Mouse (Mus musculus) MEL-GATA-1-ER (cell line): ENCODE data around the gene Gm14137.

Experiments
- DNase-seq: peaks from one replicate; pipeline ENCODE4 v3.0.0-alpha.2; 2012; ENCODE audit warnings: low read depth; ENCODE audit errors: extremely low read depth

Gene Gm14137

GRCm38 (mm10) chr2:119172446-119172845, 1.9 kb upstream of the Gm14137 start:
- DNase-seq: no peak

DNA sequence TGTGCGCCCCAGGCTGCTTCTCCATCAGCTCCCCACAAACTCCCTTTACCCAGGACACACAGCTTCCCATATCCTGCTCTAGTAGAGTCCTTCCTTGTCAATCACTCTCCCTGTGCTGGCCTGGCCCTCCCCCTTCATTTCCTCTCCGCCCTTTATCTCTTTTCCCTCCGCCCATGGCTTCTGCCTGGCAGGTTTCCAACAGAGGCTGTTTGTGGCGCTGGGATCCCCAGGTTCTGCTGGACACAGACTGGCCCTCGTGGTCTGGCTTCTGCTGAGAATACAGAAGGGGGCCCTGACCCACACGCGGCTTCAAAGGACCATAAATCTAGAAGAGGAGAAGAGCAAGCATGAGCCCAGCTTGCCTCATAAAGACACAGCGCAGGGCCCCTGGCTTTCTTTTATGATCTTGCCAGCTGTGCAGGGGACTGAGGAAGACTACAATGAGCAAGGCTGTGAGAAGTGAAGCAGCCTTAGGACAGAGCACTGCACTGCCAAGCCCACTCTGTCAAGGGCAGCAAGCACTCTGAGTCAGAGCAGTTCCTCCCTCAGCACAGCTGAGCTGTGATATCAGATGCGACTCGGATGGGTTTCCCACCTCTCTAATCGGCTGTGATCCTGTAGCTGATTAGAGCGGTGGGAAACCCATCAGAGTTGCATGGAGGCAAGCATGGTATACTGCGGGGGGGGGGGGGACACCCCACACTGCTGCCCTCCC, 1.3 kb upstream of the Gm14137 start:
- peak; percentile 84 for DNase-seq

- DNase-seq: no peak
These were observed 557 bp downstream of the Gm14137 start for GRCm38 (mm10) chr2:119174866-119175265.

DNA sequence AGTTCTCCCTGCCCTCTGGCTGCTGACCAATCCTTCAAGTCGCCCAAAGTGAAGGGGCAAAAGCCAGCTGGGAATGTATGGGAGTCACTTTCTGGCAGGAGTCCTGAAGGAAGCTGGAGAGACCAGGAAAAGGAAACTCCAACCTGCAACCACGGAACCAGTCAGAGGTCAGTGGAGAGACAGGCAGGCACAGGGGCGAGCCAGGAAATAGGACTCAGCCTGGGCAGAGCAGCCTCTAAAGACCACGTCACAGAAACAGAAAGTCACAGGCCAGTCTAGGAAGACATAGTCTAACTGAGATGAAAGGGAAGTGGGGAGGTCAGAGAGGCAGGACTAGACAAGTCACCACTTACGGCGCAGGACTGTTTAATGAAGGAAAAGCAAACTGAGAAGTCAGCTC, 1.3 kb downstream of the Gm14137 start:
- DNase-seq: no peak

- no peak for DNase-seq
These were observed 2.5 kb downstream of the Gm14137 start for GRCm38 (mm10) chr2:119176761-119177160.

DNA sequence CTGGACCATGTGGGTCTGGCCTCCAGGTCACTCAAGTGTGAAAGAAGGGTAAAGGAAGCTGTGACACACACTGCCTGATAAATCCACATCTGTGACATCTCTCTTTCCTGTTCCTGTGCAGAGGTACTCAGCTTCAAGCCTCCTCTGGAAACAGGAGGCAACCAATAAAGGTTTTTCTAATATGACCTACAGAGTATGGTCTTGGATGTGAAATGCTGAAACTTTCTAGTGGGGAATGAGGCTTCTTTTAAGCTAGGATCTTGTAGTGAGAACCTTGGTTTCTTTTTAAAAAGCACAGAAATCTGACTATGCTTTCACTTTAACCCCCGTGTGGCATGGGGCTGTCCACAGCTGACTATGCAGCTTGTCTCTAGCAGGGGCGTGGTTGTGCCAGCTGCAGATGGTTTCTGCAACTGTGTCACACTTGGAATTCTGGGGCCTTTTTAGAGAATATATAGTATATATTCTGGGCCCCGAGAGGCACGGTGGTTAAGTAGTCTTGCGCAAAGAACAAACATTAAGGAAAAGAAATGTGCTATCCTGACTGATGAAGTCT, 3.2 kb downstream of the Gm14137 start:
- no peak for DNase-seq

- no peak for DNase-seq
These were observed 8.6 kb downstream of the Gm14137 start for GRCm38 (mm10) chr2:119182914-119183313.

- DNase-seq: no peak
These were observed 14.9 kb downstream of the Gm14137 start for GRCm38 (mm10) chr2:119189029-119189710.

- no peak for DNase-seq
These were observed 16.7 kb downstream of the Gm14137 start for GRCm38 (mm10) chr2:119190969-119191368.

DNA sequence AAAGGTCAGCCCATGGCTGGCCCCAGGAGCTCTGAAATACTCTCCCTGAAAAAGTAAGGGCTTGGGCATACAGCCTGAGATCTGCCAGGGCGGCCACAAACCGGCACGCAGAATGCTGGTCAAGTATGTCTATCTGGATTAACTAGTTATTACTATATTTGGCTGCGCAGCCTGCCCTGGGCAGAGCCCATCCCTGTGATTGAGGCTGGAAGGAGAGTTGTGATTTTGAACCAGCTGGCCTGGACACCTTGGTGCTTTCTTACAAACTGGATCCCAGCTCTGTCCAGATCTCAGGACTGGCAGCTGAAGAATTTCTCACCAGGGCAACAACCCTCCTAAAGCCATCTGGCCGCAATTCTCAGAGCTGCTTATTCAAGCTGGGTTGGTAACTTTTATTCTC, 19.8 kb downstream of the Gm14137 start:
- no peak for DNase-seq

- no peak for DNase-seq
These were observed 22.2 kb downstream of the Gm14137 start for GRCm38 (mm10) chr2:119196316-119197108.

DNA sequence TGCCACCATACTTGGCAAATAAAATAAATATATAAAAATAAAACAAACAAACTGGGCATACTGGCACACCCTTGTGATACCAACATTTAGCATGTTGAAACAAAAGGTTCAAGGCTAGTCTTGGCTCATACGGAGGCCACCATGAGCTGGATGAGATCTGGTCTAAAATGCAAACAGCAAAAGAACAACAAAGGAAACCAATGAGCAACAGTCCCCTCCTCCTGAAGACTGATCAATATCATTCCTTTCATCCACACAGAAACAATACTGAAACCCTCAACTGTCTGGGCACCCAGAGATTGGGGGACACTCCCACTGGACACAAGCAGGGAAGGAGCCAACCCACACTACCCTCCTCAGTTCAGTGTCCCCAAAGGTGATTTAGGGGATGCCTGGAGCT, 23.2 kb downstream of the Gm14137 start:
- DNase-seq: no peak

- DNase-seq: no peak
These were observed 23.7 kb downstream of the Gm14137 start for GRCm38 (mm10) chr2:119198049-119198448.

DNA sequence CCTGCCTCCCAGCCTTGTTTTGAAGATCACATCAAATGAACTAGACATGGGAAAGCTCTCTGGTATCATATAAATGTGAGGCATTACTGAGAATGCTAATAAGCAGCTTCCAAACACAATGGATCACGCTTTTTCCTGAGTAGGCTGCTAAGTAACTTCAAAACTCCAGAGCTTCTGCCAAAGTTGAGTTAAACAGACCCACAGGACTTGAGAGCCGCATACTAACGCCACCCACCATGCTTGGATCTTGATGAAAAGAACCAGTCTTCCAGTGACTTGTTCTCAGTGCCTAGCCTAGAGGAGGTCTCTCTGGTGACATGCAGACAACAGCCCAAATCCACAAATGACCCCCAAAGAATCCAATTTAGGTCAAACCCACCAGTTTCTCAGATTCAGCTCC, 24.6 kb downstream of the Gm14137 start:
- DNase-seq: no peak

DNA sequence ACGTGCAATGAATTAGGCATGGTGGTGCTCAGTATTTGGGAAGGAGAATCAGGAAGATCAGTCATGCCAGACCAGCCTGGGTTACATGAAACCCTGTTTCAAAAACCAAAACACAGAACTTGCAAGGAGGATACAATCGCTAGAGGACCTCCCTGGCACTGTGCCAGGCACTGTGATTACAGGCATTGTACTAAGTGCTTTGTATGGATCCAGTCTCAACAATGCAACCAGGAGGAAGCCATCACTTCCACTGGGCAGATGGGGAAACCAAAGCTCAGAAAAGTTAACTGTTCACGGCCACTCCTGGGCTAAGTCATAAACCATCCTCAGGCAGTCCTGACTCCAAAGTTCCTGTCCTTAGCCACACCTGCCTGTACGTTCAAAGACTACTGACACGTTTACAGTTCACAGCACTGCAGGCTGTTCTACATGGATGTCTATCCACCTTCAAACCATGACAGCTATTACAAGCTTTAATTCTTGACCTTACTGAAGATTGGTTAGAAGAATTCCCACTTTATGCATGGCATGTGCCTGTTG, 28.7 kb downstream of the Gm14137 start:
- no peak for DNase-seq

DNA sequence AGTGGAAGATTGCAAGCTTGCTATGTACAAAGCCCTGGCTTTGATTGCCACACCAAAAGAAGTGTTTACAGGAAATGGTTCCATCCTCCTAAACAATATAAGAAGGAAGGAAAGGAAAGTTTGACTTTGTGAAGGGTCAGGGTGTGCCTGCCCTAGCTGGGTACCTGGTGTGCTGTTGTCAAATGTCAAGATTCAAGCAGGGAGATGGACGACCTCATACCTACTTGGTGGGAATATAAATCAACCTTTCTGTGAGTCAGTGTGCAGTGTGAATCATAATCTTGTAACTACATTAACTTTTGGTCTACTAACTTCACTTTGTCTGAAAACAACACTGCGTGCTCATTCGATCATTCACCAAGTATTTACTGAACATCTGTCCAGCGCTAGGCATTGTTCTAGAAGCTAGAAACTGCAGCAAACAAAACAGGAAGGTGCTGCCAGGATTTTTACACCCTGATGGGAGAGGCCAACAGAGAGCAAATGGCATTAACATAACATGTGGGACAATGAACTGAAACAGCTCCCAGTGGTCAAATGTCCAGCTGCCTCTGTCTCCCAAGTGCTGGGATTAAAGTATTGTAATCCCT, 29.7 kb downstream of the Gm14137 start:
- no peak for DNase-seq

- DNase-seq: peak; percentile 22
These were observed 33.6 kb downstream of the Gm14137 start for GRCm38 (mm10) chr2:119207961-119208343.

DNA sequence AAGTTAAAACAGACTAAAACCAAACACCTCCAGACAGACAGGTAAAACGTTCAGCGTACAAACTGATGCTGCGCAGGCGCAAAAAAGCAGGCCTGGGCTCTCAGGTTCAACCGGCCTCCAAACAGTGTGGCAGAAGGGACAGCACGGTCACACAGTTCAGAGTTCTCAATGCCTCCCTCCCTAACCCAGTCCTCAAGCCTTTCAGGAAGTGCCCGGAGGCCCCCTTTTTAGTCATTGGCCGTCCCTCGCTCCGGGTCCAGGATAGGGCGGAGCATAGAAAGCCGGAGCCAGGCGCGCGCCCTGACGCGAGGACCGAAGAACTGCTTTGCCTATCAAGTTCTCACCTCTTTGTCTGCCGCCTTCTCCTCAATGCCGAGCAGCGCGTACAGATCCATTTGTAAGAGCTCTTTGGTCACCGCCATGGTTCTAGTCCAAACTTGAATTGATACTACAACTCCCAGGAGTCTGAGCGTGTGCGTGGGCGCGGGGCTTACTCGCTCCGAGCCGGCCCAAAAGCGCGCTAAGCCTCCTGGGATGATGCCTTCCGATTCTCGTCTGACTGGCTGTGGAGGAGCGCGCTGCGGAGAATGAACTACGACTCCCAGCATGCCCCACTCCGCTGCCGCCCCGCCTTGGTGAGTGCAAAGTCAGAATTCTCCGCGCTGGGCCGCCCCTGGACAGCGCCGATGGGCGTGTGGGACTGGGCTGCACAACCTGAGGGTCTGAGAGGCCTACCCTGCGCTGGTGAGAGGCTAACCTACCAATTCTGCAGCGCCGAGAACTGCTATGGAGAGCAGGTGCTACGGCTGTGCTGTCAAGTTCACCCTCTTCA, 34.3 kb downstream of the Gm14137 start, which contains the start of the genes Zfyve19 and Dnajc17:
Zfyve19 (plus strand) TSS at position 274 of the 832 bp plus-strand sequence.
Dnajc17 (minus strand) TSS at position 452 of the 832 bp plus-strand sequence.
- peak; percentile 89 for DNase-seq

- no peak for DNase-seq
These were observed 34.8 kb downstream of the Gm14137 start for GRCm38 (mm10) chr2:119209176-119209507.
